Mouse (Mus musculus): Measurements from ENCODE around the gene Glrp1.

- TF ChIP-seq EP300 (IDR thresholded peaks at IDR 0.05; ENCODE audit: low read depth): no peak
- no peak for TF ChIP-seq CTCF (IDR thresholded peaks at IDR 0.05; ENCODE audit: low read depth)
These were observed 37.6 kb downstream of the Glrp1 start for GRCm38 (mm10) chr1:88472258-88472657.

Data from heart, postnatal 0 days (tissue).